ENCODE assay signal across 13 mouse cellular contexts in genomic region chr4:98257711-98258110, GRCm38 (mm10).
DNase-seq lines count a peak whose midpoint lies in the region; ATAC-seq lines count a peak whose summit lies in the region.
"Had no signal": no experiment of that assay in that cellular context is flagged by ENCODE, and none has a peak within 500 bp of the region (broad histone marks: within the 10 kb centered on the region; RNA-seq: fewer than 3 reads in every experiment).

No protein-coding gene starts in this region.

- no peak for ATAC-seq in megakaryocyte, adult 5-6 weeks (ENCODE audit: poor library complexity, severe bottlenecking)
- no peak for ATAC-seq in forebrain, embryonic 15.5 days (replicated peaks)

- no peak overlapping the region for H3K4me3 ChIP-seq in forebrain, embryonic 15.5 days
- H3K4me3 ChIP-seq: forebrain, embryonic 12.5 days; megakaryocyte, embryonic 14.5 days had no signal

- intact Hi-C loops in left cerebral cortex, postnatal 14 days (cut with DNase I), result no loop called here
- intact Hi-C loops in heart, postnatal 14 days (cut with DNase I), result no loop called here

- no peak overlapping the region for H3K27ac ChIP-seq in forebrain, embryonic 15.5 days (replicated peaks)
- H3K27ac ChIP-seq: forebrain, embryonic 12.5 days had no signal

- no peaks in the 10 kb centered on the region for H3K9me3 ChIP-seq in forebrain, embryonic 15.5 days
- H3K9me3 ChIP-seq: forebrain, embryonic 12.5 days had no signal

- peak; percentile 9 for DNase-seq in adrenal gland, postnatal 14 days
- DNase-seq in adrenal gland, adult 2 months, result no peak
- peak; percentile 4 to 8 for DNase-seq in left cerebral cortex, postnatal 14 days (ENCODE audit: low spot score in 2 of 2)
- no peak for DNase-seq in left cerebral cortex, adult 8-10 months (ENCODE audit: low spot score in 2 of 2)
- peak; percentile 33 to 39 for DNase-seq in heart, postnatal 14 days
- peak; percentile 68 for DNase-seq in lung, postnatal 25 days (ENCODE audit: low spot score)
- DNase-seq: kidney, adult 11 months; thymus, postnatal 4 days had no signal

- no peaks in the 10 kb centered on the region for H3K4me1 ChIP-seq in forebrain, embryonic 15.5 days
- H3K4me1 ChIP-seq: forebrain, embryonic 12.5 days; megakaryocyte, embryonic 14.5 days had no signal

- no peak overlapping the region for H3K9ac ChIP-seq in forebrain, embryonic 15.5 days (replicated peaks)
- H3K9ac ChIP-seq: forebrain, embryonic 12.5 days had no signal

- 77% methylated on average over 9 of the region's 9 CpGs for WGBS in forebrain, embryonic 15.5 days

- H3K4me2 ChIP-seq in forebrain, embryonic 15.5 days (replicated peaks), result no peak overlapping the region
- H3K4me2 ChIP-seq: forebrain, embryonic 12.5 days; liver, embryonic 11.5 days had no signal

- no peaks in the 10 kb centered on the region for H3K36me3 ChIP-seq in forebrain, embryonic 15.5 days
- H3K36me3 ChIP-seq: forebrain, embryonic 12.5 days had no signal

- no peaks in the 10 kb centered on the region for H3K27me3 ChIP-seq in forebrain, embryonic 15.5 days
- H3K27me3 ChIP-seq: forebrain, embryonic 12.5 days; megakaryocyte, embryonic 14.5 days had no signal

Comparison
In these comparisons a context has a peak if more than half of its experiments do, and no peak if none do; other contexts are left out.
1. DNase-seq: peak in adrenal gland, postnatal 14 days (single experiment), left cerebral cortex, postnatal 14 days (2 of 2), heart, postnatal 14 days (2 of 2) and lung, postnatal 25 days (single experiment); none in adrenal gland, adult 2 months (single experiment) and left cerebral cortex, adult 8-10 months (0 of 2).